In the genomic region with DNA sequence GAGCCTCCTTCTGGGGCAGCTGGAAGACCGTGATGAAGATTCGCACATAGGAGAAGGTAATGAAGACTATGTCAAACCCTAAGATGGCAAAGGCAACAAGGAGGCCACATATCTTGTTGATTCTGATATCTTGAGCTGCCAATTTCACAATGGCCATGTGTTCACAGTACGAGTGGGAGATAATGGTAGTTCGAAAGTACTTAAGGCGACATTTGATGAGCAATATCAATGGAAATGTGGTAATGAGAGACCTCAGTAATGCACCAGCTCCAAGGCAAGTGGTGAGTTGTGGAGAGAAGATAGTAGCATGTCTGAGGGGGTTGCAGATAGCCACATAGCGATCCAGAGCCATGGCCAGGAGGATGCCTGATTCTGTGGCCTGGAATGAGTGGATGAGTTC, we compare ENCODE assay signal across 35 mouse cellular contexts. TPM values are rescaled to one million over a fixed set of nuclear protein-coding genes. Genes with fewer than 3 reads are reported as not detected.
"Had no signal": no experiment of that assay in that cellular context is flagged by ENCODE, and none has a peak within 500 bp of the region (broad histone marks: within the 10 kb centered on the region; RNA-seq: fewer than 3 reads in every experiment).

No protein-coding gene starts in this region.

RNA-seq across cellular contexts. Expression of a gene that starts 3.7 kb away (rescaled TPM):
- total RNA-seq: gastrocnemius, adult 18-20 months; gastrocnemius, adult 8-10 months; gastrocnemius, postnatal 14 days; gastrocnemius, postnatal 36 days; heart, adult 2 months; heart, postnatal 14 days; heart, postnatal 36 days; hematopoietic stem cell, adult 5-6 weeks; hindbrain, postnatal 0 days; layer of hippocampus, adult 18-20 months; layer of hippocampus, adult 8-10 months; layer of hippocampus, postnatal 14 days; layer of hippocampus, postnatal 36 days; left cerebral cortex, adult 18-20 months; left cerebral cortex, adult 8-10 months; left cerebral cortex, postnatal 10 days; left cerebral cortex, postnatal 25 days; left cerebral cortex, postnatal 4 days had no signal
- polyA plus RNA-seq: gonadal fat pad, adult 2 months; heart, adult 2 months; heart, embryonic 11.5 days; heart, embryonic 13.5 days; heart, embryonic 15.5 days; heart, postnatal 0 days; hindbrain, embryonic 11.5 days; hindbrain, embryonic 13.5 days; hindbrain, embryonic 15.5 days; hindbrain, postnatal 0 days; intestine, embryonic 14.5 days; intestine, embryonic 16.5 days; kidney, adult 2 months; kidney, embryonic 15.5 days; kidney, postnatal 0 days; large intestine, adult 2 months; limb, embryonic 11.5 days; limb, embryonic 13.5 days; limb, embryonic 15.5 days had no signal

RNA-seq across cellular contexts. Expression of a gene that starts 10.6 kb away (rescaled TPM):
- total RNA-seq: gastrocnemius, adult 18-20 months; gastrocnemius, adult 8-10 months; gastrocnemius, postnatal 14 days; gastrocnemius, postnatal 36 days; heart, adult 2 months; heart, postnatal 14 days; heart, postnatal 36 days; hematopoietic stem cell, adult 5-6 weeks; hindbrain, postnatal 0 days; layer of hippocampus, adult 18-20 months; layer of hippocampus, adult 8-10 months; layer of hippocampus, postnatal 14 days; layer of hippocampus, postnatal 36 days; left cerebral cortex, adult 18-20 months; left cerebral cortex, adult 8-10 months; left cerebral cortex, postnatal 10 days; left cerebral cortex, postnatal 25 days; left cerebral cortex, postnatal 4 days had no signal
- polyA plus RNA-seq: gonadal fat pad, adult 2 months; heart, adult 2 months; heart, embryonic 13.5 days; heart, embryonic 15.5 days; heart, postnatal 0 days; hindbrain, embryonic 11.5 days; hindbrain, embryonic 13.5 days; hindbrain, embryonic 15.5 days; hindbrain, postnatal 0 days; intestine, embryonic 14.5 days; intestine, embryonic 16.5 days; kidney, adult 2 months; kidney, embryonic 15.5 days; kidney, postnatal 0 days; large intestine, adult 2 months; limb, embryonic 11.5 days; limb, embryonic 13.5 days; limb, embryonic 15.5 days had no signal

RNA-seq across cellular contexts. Expression of a gene that starts 11.8 kb away (rescaled TPM):
- total RNA-seq: gastrocnemius, adult 18-20 months; gastrocnemius, adult 8-10 months; gastrocnemius, postnatal 14 days; gastrocnemius, postnatal 36 days; heart, adult 2 months; heart, postnatal 14 days; heart, postnatal 36 days; hematopoietic stem cell, adult 5-6 weeks; hindbrain, postnatal 0 days; layer of hippocampus, adult 18-20 months; layer of hippocampus, adult 8-10 months; layer of hippocampus, postnatal 14 days; layer of hippocampus, postnatal 36 days; left cerebral cortex, adult 18-20 months; left cerebral cortex, adult 8-10 months; left cerebral cortex, postnatal 10 days; left cerebral cortex, postnatal 25 days; left cerebral cortex, postnatal 4 days had no signal
- polyA plus RNA-seq: gonadal fat pad, adult 2 months; heart, adult 2 months; heart, embryonic 11.5 days; heart, embryonic 13.5 days; heart, embryonic 15.5 days; heart, postnatal 0 days; hindbrain, embryonic 11.5 days; hindbrain, embryonic 13.5 days; hindbrain, embryonic 15.5 days; hindbrain, postnatal 0 days; intestine, embryonic 14.5 days; intestine, embryonic 16.5 days; kidney, adult 2 months; kidney, embryonic 15.5 days; kidney, postnatal 0 days; large intestine, adult 2 months; limb, embryonic 11.5 days; limb, embryonic 13.5 days; limb, embryonic 15.5 days had no signal

RNA-seq across cellular contexts. Expression of a gene that starts 22.9 kb away (rescaled TPM):
- total RNA-seq: gastrocnemius, adult 18-20 months; gastrocnemius, adult 8-10 months; gastrocnemius, postnatal 14 days; gastrocnemius, postnatal 36 days; heart, adult 2 months; heart, postnatal 14 days; heart, postnatal 36 days; hematopoietic stem cell, adult 5-6 weeks; hindbrain, postnatal 0 days; layer of hippocampus, adult 18-20 months; layer of hippocampus, adult 8-10 months; layer of hippocampus, postnatal 14 days; layer of hippocampus, postnatal 36 days; left cerebral cortex, adult 18-20 months; left cerebral cortex, adult 8-10 months; left cerebral cortex, postnatal 10 days; left cerebral cortex, postnatal 25 days; left cerebral cortex, postnatal 4 days had no signal
- polyA plus RNA-seq: gonadal fat pad, adult 2 months; heart, adult 2 months; heart, embryonic 11.5 days; heart, embryonic 13.5 days; heart, embryonic 15.5 days; heart, postnatal 0 days; hindbrain, embryonic 11.5 days; hindbrain, embryonic 13.5 days; hindbrain, embryonic 15.5 days; hindbrain, postnatal 0 days; intestine, embryonic 14.5 days; intestine, embryonic 16.5 days; kidney, adult 2 months; kidney, embryonic 15.5 days; kidney, postnatal 0 days; large intestine, adult 2 months; limb, embryonic 11.5 days; limb, embryonic 13.5 days; limb, embryonic 15.5 days had no signal

RNA-seq across cellular contexts. Expression of a gene that starts 23.9 kb away (rescaled TPM):
- total RNA-seq: gastrocnemius, adult 18-20 months; gastrocnemius, adult 8-10 months; gastrocnemius, postnatal 14 days; gastrocnemius, postnatal 36 days; heart, adult 2 months; heart, postnatal 14 days; heart, postnatal 36 days; hematopoietic stem cell, adult 5-6 weeks; hindbrain, postnatal 0 days; layer of hippocampus, adult 18-20 months; layer of hippocampus, adult 8-10 months; layer of hippocampus, postnatal 14 days; layer of hippocampus, postnatal 36 days; left cerebral cortex, adult 18-20 months; left cerebral cortex, adult 8-10 months; left cerebral cortex, postnatal 10 days; left cerebral cortex, postnatal 25 days; left cerebral cortex, postnatal 4 days had no signal
- polyA plus RNA-seq: gonadal fat pad, adult 2 months; heart, adult 2 months; heart, embryonic 11.5 days; heart, embryonic 13.5 days; heart, embryonic 15.5 days; heart, postnatal 0 days; hindbrain, embryonic 11.5 days; hindbrain, embryonic 13.5 days; hindbrain, embryonic 15.5 days; hindbrain, postnatal 0 days; intestine, embryonic 14.5 days; intestine, embryonic 16.5 days; kidney, adult 2 months; kidney, embryonic 15.5 days; kidney, postnatal 0 days; large intestine, adult 2 months; limb, embryonic 11.5 days; limb, embryonic 13.5 days; limb, embryonic 15.5 days had no signal
